Mouse (Mus musculus) kidney, adult 2 months (tissue): ENCODE data around the gene Serpinf1.

Source experiments
- CTCF ChIP-seq: fragments of 200-500 bp; conservative IDR thresholded peaks from 2 replicates; pipeline ENCODE4 v1.5.1; 2011; ENCODE audit warnings: low read depth, mild to moderate bottlenecking, control low read depth, low read length, moderate library complexity, mixed read lengths; ENCODE audit not compliant: insufficient read depth, insufficient read length
- POLR2A ChIP-seq: fragments of 200-500 bp; IDR thresholded peaks from one replicate; pipeline ENCODE4 v1.6.1; 2011; ENCODE audit warnings: low read depth, low read length, control low read depth

GRCm38 (mm10) chr11:75461743-75462252 is 39.3 kb upstream of the Serpinf1 start:
- TF ChIP-seq CTCF: no peak
- no peak for TF ChIP-seq POLR2A
